Mouse (Mus musculus) adrenal gland (tissue): ENCODE results near the gene Bcdin3d.

Experiments
- intact Hi-C: fragments of 180-260 bp; cut with DNase I; formaldehyde crosslinking; loops from one replicate; pipeline ENCODE4 v1.15.1; 2025

The Bcdin3d gene

DNA sequence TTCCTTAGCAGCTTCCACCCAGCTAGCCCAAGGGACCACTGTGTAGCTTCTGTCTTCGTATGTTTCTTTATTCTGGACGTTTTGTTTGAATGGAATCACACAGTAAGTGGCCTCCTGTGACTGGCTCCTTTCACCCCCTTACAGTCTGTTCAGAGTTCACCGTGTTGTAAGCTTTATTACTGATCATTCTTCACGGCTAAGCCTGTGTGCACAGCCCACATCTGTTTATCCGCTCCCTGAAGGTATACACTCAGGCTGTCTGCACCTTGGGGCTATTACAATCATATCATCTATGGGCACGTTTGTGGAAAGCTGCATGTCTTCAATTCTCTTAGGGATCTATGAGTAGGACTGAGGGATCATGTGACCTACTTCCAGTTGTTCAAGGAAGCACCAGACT, 29.0 kb downstream of the Bcdin3d start:
- intact Hi-C loops, result no loop called here

DNA sequence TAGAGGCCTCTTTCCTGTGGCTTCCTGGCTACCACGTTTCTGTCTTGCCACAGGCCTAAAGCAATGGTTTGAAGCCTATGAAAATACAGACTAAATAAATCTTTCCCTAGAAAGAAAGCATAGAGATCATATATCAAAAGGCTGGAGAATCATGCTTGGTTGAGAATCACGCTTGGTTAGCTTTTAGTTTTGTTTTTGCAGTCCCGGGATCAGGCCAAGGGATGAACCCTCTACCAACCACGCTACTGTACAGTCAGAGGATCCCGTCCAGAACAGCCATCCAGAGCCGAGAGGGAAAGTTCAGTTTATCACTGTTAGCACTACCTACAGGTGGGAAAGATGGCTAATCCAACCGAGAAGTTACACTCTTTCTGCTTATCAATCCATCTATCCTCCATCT, 32.2 kb downstream of the Bcdin3d start:
- intact Hi-C loops, result no loop called here

GRCm38 (mm10) chr15:99440816-99441457, 33.6 kb downstream of the Bcdin3d start:
- intact Hi-C loops, result no loop called here

DNA sequence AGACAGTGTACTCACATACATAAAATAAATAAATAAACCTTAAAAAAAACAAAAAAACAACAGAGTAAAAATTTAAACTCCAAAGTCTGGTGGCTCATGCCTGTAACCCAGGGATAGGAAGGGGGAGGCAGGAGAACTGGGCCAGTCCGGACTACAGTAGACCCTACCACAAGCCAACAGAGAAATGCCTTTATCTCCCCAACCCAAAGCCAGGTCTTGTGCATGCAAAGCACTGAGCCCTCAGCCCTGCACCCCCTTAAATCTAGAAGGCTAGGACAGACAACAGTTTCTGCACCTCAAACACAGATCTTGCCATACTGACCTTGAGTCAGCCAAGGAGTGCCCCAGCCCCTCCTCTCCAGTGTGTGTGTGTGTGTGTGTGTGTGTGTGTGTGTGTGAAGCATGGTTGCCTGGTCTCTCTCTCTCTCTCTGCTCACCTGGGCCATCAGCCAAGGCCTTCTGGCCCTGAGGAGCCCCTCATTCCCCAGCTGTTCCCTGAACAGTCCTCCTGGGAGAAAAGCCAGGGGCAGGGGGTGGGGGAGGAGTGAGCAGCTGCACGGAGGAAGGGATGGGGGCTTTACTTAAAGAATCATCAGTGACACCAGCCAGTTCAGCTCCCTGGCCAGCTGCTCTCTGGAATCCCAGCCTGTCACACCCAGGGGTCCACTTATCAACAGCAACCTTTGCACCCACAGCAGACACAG, 34.3 kb downstream of the Bcdin3d start:
- intact Hi-C loops, result no loop called here

- intact Hi-C loops, result no loop called here
These were observed 35.4 kb downstream of the Bcdin3d start for GRCm38 (mm10) chr15:99438966-99439698.

- intact Hi-C loops, result no loop called here
These were observed 40.6 kb downstream of the Bcdin3d start for GRCm38 (mm10) chr15:99433913-99434312.

DNA sequence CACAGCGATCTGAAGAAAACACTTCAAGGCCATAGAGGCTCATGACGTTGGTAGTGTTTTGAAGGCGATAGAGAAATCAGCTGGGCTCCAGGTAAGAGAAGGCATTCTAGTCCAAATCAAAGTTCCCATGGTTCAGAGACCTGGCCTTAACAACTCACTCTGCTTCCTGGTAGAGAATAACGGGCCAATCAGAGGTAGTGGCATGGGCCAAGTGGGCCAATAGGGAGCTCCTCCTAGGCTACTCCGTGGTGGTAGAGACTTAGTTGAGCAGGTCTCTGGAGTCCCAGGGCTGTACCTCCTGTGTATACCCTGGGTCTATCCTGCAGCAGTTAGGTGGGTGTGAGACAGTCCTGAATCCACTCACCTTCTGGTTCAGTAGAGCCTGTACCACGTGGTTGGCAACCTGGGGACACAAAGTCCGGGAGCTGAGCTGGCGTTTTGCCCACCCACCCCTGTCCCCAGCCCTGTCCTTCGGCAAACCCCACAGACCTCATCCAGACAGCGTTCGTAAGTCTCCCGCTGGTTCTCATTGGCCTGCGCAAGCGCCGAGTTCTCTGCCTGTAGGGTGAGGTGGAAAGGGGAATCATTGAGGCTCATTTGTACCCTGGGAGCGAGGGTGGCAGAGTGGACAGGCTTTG, 41.3 kb downstream of the Bcdin3d start:
- intact Hi-C loops, result no loop called here

DNA sequence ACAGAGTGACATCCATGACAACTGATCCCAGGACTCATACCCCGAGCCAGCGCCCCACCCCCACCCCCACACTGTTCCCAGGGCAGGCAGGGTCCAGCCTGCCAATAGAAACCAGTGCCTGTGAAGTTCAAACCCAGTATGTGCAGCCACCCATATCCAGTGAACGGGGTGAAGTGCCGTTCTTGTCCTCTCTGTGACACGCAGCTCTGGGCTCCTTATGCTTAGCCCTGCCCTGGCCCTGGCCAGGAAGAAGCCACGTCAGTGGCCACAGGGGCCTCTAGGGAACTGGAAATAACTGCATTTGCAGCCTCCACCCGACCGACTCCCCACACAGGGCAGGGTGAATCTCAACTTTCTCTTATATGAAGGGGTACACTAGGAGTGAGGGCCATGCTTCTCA, 42.6 kb downstream of the Bcdin3d start:
- intact Hi-C loops, result no loop called here

GRCm38 (mm10) chr15:99431504-99431903, 43.0 kb downstream of the Bcdin3d start:
- intact Hi-C loops, result no loop called here

DNA sequence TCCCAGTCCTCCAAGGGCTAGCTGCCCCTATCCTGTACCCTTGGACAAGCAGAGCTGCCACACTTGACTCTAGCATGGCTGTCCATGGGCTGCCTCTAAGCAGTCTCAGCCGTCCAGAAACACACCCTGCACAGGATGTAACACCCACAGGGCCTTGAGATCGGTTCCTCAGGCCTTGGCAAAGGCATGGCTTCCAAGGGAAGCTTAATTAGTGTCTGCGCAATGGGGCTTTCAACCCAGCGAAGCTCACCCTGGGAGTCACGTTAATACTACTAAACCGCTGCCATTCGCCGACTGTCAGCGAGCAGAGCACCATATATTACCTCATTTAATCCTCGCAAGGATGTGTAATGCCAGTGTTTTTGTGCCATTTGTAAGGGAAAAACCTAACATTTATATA, 43.5 kb downstream of the Bcdin3d start:
- intact Hi-C loops, result no loop called here

- intact Hi-C loops, result no loop called here
These were observed 44.1 kb downstream of the Bcdin3d start for GRCm38 (mm10) chr15:99430394-99430793.

- intact Hi-C loops, result no loop called here
These were observed 50.6 kb downstream of the Bcdin3d start for GRCm38 (mm10) chr15:99423884-99424283.

DNA sequence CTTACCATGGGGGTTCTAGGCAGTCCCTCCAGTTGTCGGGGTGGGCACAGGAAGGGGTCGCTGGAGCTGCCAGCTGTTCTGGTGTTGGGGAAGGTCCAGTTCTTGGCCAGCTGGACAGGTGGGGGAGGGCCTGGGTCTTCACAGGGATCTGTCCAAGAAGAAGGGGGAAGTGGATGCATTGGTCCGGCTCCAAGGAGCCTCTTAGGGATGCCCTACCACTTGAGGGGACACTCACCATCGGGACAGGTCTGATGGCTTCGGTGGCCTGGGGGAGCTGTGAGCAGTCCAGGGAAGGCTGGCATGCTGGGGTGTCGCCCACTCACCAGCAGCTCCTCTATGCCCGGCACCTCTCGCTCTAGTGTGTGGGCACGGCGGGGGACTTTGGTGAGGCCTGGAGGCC, 51.4 kb downstream of the Bcdin3d start:
- intact Hi-C loops, result no loop called here

GRCm38 (mm10) chr15:99422551-99422950, 52.0 kb downstream of the Bcdin3d start:
- intact Hi-C loops, result no loop called here

DNA sequence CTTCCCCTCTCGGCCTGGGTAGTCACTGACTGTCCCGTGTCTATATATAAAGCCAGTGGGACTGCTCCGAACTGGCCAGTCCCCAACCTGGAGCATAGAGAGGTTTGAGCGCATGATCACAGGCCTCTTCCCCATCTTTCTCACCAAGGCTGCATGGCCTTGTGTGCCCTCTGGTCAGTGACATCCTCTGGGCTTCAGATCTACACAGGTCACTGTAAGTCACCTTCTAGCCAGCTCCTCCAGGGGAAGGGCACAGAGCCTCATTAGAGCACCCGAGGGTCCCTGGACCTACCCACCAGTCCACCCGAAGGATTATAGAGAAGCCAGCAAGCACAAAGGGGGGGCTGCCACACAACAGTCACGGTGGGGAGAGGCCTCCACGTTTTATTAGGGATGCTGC, 52.9 kb downstream of the Bcdin3d start:
- intact Hi-C loops, result no loop called here

GRCm38 (mm10) chr15:99421152-99421551, 53.4 kb downstream of the Bcdin3d start:
- intact Hi-C loops, result no loop called here

- intact Hi-C loops, result no loop called here
These were observed 54.0 kb downstream of the Bcdin3d start for GRCm38 (mm10) chr15:99420521-99421014.

GRCm38 (mm10) chr15:99420101-99420500, 54.4 kb downstream of the Bcdin3d start:
- intact Hi-C loops, result no loop called here
